Mouse (Mus musculus): ENCODE measurements around the gene Srsf1.

GRCm38 (mm10) chr11:88098787-88099598 is 51.8 kb downstream of the Srsf1 start:
- TF ChIP-seq CTCF (IDR thresholded peaks at IDR 0.05; ENCODE audit: borderline replicate concordance, control insufficient read depth, extremely low read depth, insufficient read depth, low read length, poor library complexity) = peak; percentile 46; the same call in 1 of the 2 replicates
- no peak for TF ChIP-seq POLR2A (IDR thresholded peaks at IDR 0.05; ENCODE audit: control insufficient read depth, extremely low read depth, insufficient read depth, low read length, poor library complexity)
